Mouse (Mus musculus): Measurements from ENCODE around the gene Asb16.

The Asb16 gene

GRCm38 (mm10) chr11:102311966-102312365, 43.4 kb downstream of the Asb16 start:
- no peak for DNase-seq

- DNase-seq, result no peak
Observed at GRCm38 (mm10) chr11:102312586-102312985, 44.0 kb downstream of the Asb16 start.

- no peak for DNase-seq
Observed at GRCm38 (mm10) chr11:102314321-102314720, 45.8 kb downstream of the Asb16 start.

- peak; percentile 30 for DNase-seq
Observed at GRCm38 (mm10) chr11:102315690-102316571, 47.4 kb downstream of the Asb16 start.

GRCm38 (mm10) chr11:102316572-102317297, 48.2 kb downstream of the Asb16 start:
- DNase-seq, result peak; percentile 94

GRCm38 (mm10) chr11:102317298-102317900, 48.9 kb downstream of the Asb16 start:
- DNase-seq, result peak; percentile 81

- peak; percentile 86 for DNase-seq
Observed at GRCm38 (mm10) chr11:102317901-102318575, 49.5 kb downstream of the Asb16 start.

- DNase-seq, result peak; percentile 70
Observed at GRCm38 (mm10) chr11:102318576-102319409, 50.2 kb downstream of the Asb16 start.

- peak; percentile 85 for DNase-seq
Observed at GRCm38 (mm10) chr11:102319410-102319792, 50.9 kb downstream of the Asb16 start, which contains the start of gene Ubtf. Gene Ubtf, minus strand, starts transcription at chr11:102319742.

- peak; percentile 88 for DNase-seq
Observed at GRCm38 (mm10) chr11:102319941-102320685, 51.6 kb downstream of the Asb16 start.

- DNase-seq, result no peak
Observed at GRCm38 (mm10) chr11:102320686-102321005, 52.1 kb downstream of the Asb16 start.

- no peak for DNase-seq
Observed at GRCm38 (mm10) chr11:102321931-102322330, 53.4 kb downstream of the Asb16 start.

GRCm38 (mm10) chr11:102323516-102323915, 55.0 kb downstream of the Asb16 start:
- no peak for DNase-seq

- no peak for DNase-seq
Observed at GRCm38 (mm10) chr11:102327250-102327649, 58.7 kb downstream of the Asb16 start.

GRCm38 (mm10) chr11:102327839-102328238, 59.3 kb downstream of the Asb16 start:
- DNase-seq, result no peak
